8 mouse cellular contexts compared by ENCODE assay signal in genomic region chr11:113619420-113620080, GRCm38 (mm10). TPM values are rescaled to one million over a fixed set of nuclear protein-coding genes. Genes with fewer than 3 reads are reported as not detected.
DNase-seq lines count a peak whose midpoint lies in the region; ATAC-seq and TF ChIP-seq lines count a peak whose summit lies in the region.

No protein-coding gene starts in this region.

- no peaks in the 10 kb centered on the region for H3K36me3 ChIP-seq in lung, postnatal 0 days (ENCODE audit: insufficient read depth, low read length)
- H3K36me3 ChIP-seq in limb, embryonic 10.5 days, result no peaks in the 10 kb centered on the region

- no peak overlapping the region for H3K9ac ChIP-seq in lung, postnatal 0 days (replicated peaks; ENCODE audit: low read depth)

- no peaks in the 10 kb centered on the region for H3K9me3 ChIP-seq in lung, postnatal 0 days (ENCODE audit: low read length)
- no peaks in the 10 kb centered on the region for H3K9me3 ChIP-seq in limb, embryonic 10.5 days (replicated peaks)

- TF ChIP-seq POLR2A in cerebellum, adult 2 months (IDR thresholded peaks at IDR 0.05; ENCODE audit: borderline replicate concordance, insufficient read depth, low read length), result no peak
- no peak for TF ChIP-seq POLR2A in olfactory bulb, adult 2 months (IDR thresholded peaks at IDR 0.05; ENCODE audit: insufficient read depth, low read depth, low read length)

- under 1% methylated on average over 31 of the region's 31 CpGs for WGBS in cerebellum, adult 2 months
- 3% methylated on average over 30 of the region's 31 CpGs for WGBS in lung, postnatal 0 days
- WGBS in limb, embryonic 10.5 days, result 5% methylated on average over 31 of the region's 31 CpGs
- 1% methylated on average over 31 of the region's 31 CpGs for WGBS in olfactory bulb, adult 2 months

- TF ChIP-seq EP300 in lung, postnatal 0 days (IDR thresholded peaks at IDR 0.05), result no peak

- H3K27me3 ChIP-seq in cerebellum, adult 2 months (ENCODE audit: control insufficient read depth, insufficient read depth, low read length), result no peaks in the 10 kb centered on the region
- peaks cover 10% of the 10 kb centered on the region for H3K27me3 ChIP-seq in lung, postnatal 0 days (replicated peaks; ENCODE audit: insufficient read depth, low read length)
- peaks cover 67% of the 10 kb centered on the region for H3K27me3 ChIP-seq in limb, embryonic 10.5 days (ENCODE audit: low read depth, poor library complexity, severe bottlenecking)

- no peak for ATAC-seq in lung, postnatal 0 days

- peaks cover 7% of the 10 kb centered on the region; the same call in 1 of the 2 replicates for H3K4me1 ChIP-seq in cerebellum, adult 2 months (ENCODE audit: control insufficient read depth, insufficient read depth, low read length)
- H3K4me1 ChIP-seq in lung, postnatal 0 days (ENCODE audit: insufficient read depth, low read depth, low read length), result peaks cover 14% of the 10 kb centered on the region; the same call in 1 of the 2 replicates
- H3K4me1 ChIP-seq in limb, embryonic 10.5 days, result peaks cover 31% of the 10 kb centered on the region
- H3K4me1 ChIP-seq in olfactory bulb, adult 2 months (ENCODE audit: control insufficient read depth, insufficient read depth, low read length), result peaks cover 28% of the 10 kb centered on the region

- peak overlapping the region; percentile 66 for H3K4me2 ChIP-seq in lung, postnatal 0 days (replicated peaks; ENCODE audit: low read depth, low read length)

- H3K27ac ChIP-seq in cerebellum, adult 2 months (ENCODE audit: insufficient read depth, low read length), result no peak overlapping the region
- H3K27ac ChIP-seq in lung, postnatal 0 days (ENCODE audit: low read length), result no peak overlapping the region
- H3K27ac ChIP-seq in limb, embryonic 10.5 days, result peak overlapping the region; percentile 43; the same call in 1 of the 2 replicates
- H3K27ac ChIP-seq in olfactory bulb, adult 2 months (ENCODE audit: insufficient read depth, low read depth, low read length), result no peak overlapping the region

- TF ChIP-seq CTCF in cerebellum, adult 2 months (IDR thresholded peaks at IDR 0.05; ENCODE audit: borderline replicate concordance, insufficient read depth, low read depth, low read length), result no peak
- TF ChIP-seq CTCF in lung, postnatal 0 days (IDR thresholded peaks at IDR 0.05), result no peak
- no peak for TF ChIP-seq CTCF in olfactory bulb, adult 2 months (IDR thresholded peaks at IDR 0.05; ENCODE audit: insufficient read depth, low read depth, low read length)

- no peak for DNase-seq in cerebellum, adult 2 months
- no peak for DNase-seq in cerebellum, postnatal 36 days
- no peak for DNase-seq in lung, postnatal 0 days (ENCODE audit: low spot score)
- DNase-seq in lung, postnatal 14 days, result no peak
- DNase-seq in limb, embryonic 10.5 days (ENCODE audit: low spot score), result no peak
- no peak for DNase-seq in layer of hippocampus, postnatal 10 days (ENCODE audit: low spot score in 2 of 2)
- DNase-seq in layer of hippocampus, adult 8-10 months (ENCODE audit: low spot score in 2 of 2), result no peak

- peak overlapping the region; percentile 55 for H3K4me3 ChIP-seq in cerebellum, adult 2 months (replicated peaks; ENCODE audit: insufficient read depth, low read depth, low read length)
- H3K4me3 ChIP-seq in lung, postnatal 0 days (ENCODE audit: low read depth, low read length), result peak overlapping the region; percentile 38
- peak overlapping the region; percentile 62 for H3K4me3 ChIP-seq in limb, embryonic 10.5 days
- peak overlapping the region; percentile 46 for H3K4me3 ChIP-seq in olfactory bulb, adult 2 months (ENCODE audit: insufficient read depth, low read depth, low read length)

RNA-seq across cellular contexts. Expression of gene Sstr2, which starts 0.4 kb away (rescaled TPM):
- 3.3 and 4.0 TPM in 2 replicates for polyA plus RNA-seq in cerebellum, adult 2 months (2012; rRNA removed)
- polyA plus RNA-seq in lung, postnatal 0 days (2015; fragmentation: Nextera tagmentation; extraction: Ambion mirVana), result 3.9 and 4.0 TPM in 2 replicates
- 0.55 and 0.68 TPM in 2 replicates for polyA plus RNA-seq in limb, embryonic 10.5 days (2016; fragmentation: Nextera tagmentation; extraction: Ambion mirVana)
- polyA plus RNA-seq in olfactory bulb, adult 2 months (2012; ENCODE audit: insufficient read depth, insufficient read length, low replicate concordance, missing spikeins), result not detected in 2 replicates
- total RNA-seq in layer of hippocampus, postnatal 10 days (2021), result 10 to 100 TPM; 47.4 to 48.2 TPM
- total RNA-seq in layer of hippocampus, adult 8-10 months (2022), result 10 to 100 TPM; 17.5 to 20.8 (median 19.0) TPM

RNA-seq across cellular contexts. Expression of gene Cog1, which starts 29.4 kb away (rescaled TPM):
- polyA plus RNA-seq in cerebellum, adult 2 months (2012; rRNA removed), result 84.0 and 87.5 TPM in 2 replicates
- polyA plus RNA-seq in lung, postnatal 0 days (2015; fragmentation: Nextera tagmentation; extraction: Ambion mirVana), result 18.6 and 19.0 TPM in 2 replicates
- 26.3 and 31.1 TPM in 2 replicates for polyA plus RNA-seq in limb, embryonic 10.5 days (2016; fragmentation: Nextera tagmentation; extraction: Ambion mirVana)
- polyA plus RNA-seq in olfactory bulb, adult 2 months (2012; ENCODE audit: insufficient read depth, insufficient read length, low replicate concordance, missing spikeins), result not detected in 2 replicates
- total RNA-seq in layer of hippocampus, postnatal 10 days (2021), result 10 to 100 TPM; 39.1 TPM
- 10 to 100 TPM; 48.6 to 61.6 (median 57.1) TPM for total RNA-seq in layer of hippocampus, adult 8-10 months (2022)

RNA-seq across cellular contexts. Expression of gene Slc39a11, which starts 30.3 kb away (rescaled TPM):
- 13.0 and 14.1 TPM in 2 replicates for polyA plus RNA-seq in cerebellum, adult 2 months (2012; rRNA removed)
- 14.3 and 15.1 TPM in 2 replicates for polyA plus RNA-seq in lung, postnatal 0 days (2015; fragmentation: Nextera tagmentation; extraction: Ambion mirVana)
- polyA plus RNA-seq in limb, embryonic 10.5 days (2016; fragmentation: Nextera tagmentation; extraction: Ambion mirVana), result 14.2 and 15.7 TPM in 2 replicates
- not detected in 2 replicates for polyA plus RNA-seq in olfactory bulb, adult 2 months (2012; ENCODE audit: insufficient read depth, insufficient read length, low replicate concordance, missing spikeins)
- 10 to 100 TPM; 33.1 to 34.0 TPM for total RNA-seq in layer of hippocampus, postnatal 10 days (2021)
- total RNA-seq in layer of hippocampus, adult 8-10 months (2022), result 10 to 100 TPM; 20.2 to 24.3 (median 23.4) TPM

Comparison
In these comparisons a context has a peak if more than half of its experiments do, and no peak if none do; other contexts are left out.
1. RNA of gene Cog1, which starts 29.4 kb away (polyA plus RNA-seq): 84.0 to 87.5 TPM in cerebellum, adult 2 months, 26.3 to 31.1 TPM in limb, embryonic 10.5 days and 18.6 to 19.0 TPM in lung, postnatal 0 days; not detected in olfactory bulb, adult 2 months; every median in the first group is over 10 times any median in the second.
2. RNA of gene Slc39a11, which starts 30.3 kb away (polyA plus RNA-seq): 14.2 to 15.7 TPM in limb, embryonic 10.5 days, 14.3 to 15.1 TPM in lung, postnatal 0 days and 13.0 to 14.1 TPM in cerebellum, adult 2 months; not detected in olfactory bulb, adult 2 months; every median in the first group is over 10 times any median in the second.
3. Peak in every context shown above with its lines, with median percentiles within 50 percentile points of each other: H3K4me3 ChIP-seq.